Mouse (Mus musculus) T-helper 17 cell (primary cell): ENCODE data around the gene Kank4.
"Not testable (repeated sequence)": the region's sequence is repeated elsewhere in the genome, so short reads cannot be mapped to it uniquely, and the experiment has no call there.

Experiments used
- in situ Hi-C, 2 experiments: fragments of 300-600 bp; cut with MboI, MseI; formaldehyde crosslinking; loops; 1 replicate in 1 of 2; 2 replicates in 1 of 2; pipeline ENCODE4 v1.15.1; 2025; ENCODE audit warnings: high pct_unique_total_duplicates in 2 of 2

Kank4 gene

DNA sequence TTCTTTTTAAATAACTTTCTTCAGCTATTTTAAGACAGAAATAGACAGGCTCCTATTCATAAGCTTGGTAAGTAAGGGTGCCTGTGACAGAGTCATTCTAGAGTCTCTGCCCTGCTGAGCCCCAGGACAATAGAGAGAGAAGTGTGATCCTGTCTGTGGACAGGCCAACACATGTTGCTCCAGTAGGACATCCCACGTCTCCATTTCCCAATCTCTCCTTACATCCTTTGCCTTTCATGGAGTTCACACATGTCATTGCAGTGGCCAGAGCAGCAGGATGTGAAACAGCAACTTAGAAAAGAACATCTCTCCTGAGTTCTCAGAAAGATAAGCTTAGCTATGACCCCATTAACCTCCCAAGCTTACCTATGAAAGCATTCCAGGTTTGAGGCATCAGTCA, 14.4 kb upstream of the Kank4 start:
- in situ Hi-C loops = no loop called here

DNA sequence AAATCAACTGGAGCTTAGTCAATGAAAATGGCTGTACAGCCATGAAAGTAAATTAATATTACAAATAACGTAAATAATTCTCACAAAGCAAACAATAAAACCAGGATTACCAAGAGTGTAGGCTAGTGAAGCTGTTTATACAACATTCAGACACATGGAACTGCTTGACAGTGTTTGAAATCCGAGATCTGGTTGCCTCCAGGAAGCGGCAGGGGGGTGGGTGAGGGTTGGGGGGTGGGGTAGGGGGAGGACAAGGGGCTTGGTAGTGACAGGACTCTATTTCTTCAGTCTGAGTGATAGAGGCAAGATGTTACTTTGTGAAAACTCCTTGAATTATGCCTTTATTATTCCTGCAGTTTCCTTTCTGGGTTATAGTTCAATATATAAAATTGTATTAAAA, 9.4 kb upstream of the Kank4 start:
- in situ Hi-C loops = no loop called here

DNA sequence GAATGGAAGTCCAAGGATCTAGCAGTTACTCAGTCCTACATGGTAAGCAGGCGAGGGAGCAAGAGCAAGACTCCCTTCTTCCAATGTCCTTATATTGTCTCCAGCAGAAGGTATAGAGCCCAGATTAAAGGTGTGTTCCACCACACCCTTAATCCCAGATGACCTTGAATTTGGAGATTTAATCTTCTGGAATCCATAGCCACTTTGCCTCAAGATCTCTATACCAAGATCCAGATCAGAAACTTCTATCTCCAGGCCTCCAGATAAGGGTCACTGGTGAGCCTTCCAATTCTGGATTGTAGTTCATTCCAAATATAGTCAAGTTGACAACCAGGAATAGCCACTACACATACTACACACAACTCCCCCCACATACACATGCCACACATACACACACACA, 6.4 kb upstream of the Kank4 start, which contains the start of gene I0C0044D17Rik:
Gene I0C0044D17Rik, minus strand, starts transcription at position 101 of the 400 bp plus-strand sequence.
- in situ Hi-C loops = not testable (repeated sequence)

DNA sequence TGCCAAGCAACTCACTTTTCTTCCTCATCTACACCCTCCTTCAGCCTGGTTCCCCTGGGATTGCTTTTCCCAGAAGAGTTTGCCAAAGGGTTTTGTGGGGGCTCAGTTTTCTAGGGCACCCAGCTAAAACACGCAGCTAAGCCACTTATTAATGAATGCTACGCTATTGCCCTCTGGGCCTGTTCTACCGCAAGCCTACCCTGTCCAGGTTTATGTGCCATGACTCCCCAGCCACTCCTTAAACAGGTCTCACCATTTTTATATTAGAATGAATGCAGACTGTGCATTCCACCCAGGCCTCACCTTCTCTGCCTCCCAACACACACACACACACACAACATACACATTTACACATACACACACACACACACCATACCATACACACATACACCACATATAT, 5.7 kb upstream of the Kank4 start:
- in situ Hi-C loops = no loop called here

DNA sequence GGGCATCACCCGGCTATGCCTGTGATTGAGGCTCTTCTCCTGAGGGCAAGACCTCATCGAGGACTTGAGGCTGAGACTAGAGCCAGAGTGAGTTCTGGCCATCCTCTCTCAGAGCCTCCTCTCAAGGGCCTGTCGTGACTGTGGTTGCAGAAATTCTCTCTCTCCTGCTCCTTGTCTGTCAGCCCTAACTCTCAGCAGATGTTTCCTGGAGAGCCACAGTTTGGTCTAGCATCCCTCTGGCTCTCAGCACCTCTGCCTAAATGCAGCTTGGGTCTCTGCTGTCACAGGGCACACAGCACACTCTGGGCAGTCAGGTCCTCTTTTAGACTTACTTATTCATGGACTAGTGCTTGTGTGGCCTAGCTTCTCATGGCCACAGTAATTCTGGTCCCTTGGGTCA, 5.1 kb upstream of the Kank4 start:
- in situ Hi-C loops = no loop called here

DNA sequence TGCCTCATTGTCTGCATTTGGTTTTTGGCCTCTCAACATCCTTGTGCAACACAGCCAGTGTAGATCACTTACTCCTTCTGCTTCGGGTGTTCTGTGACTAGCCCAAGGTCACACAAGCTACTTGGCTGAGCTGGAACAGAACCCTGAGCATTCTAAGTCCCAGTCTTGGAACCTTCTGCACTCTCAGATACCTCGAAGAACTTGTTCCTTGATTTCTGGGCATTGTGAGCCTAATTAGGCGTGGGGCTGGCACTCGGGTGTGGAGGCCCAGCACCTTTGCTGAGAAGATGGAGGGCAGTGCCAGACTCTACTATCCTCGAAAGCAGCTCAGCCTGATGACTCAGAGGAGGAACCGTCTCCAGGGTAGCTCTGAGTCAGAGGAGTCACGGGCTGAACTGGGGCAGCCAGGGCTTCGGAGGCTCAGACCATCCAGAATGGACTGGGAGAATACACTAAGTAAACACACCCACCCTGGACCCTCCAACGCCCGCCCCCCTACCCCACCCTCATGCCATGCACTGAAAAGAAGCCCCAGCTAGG, 1.9 kb upstream of the Kank4 start:
- in situ Hi-C loops = no loop called here

DNA sequence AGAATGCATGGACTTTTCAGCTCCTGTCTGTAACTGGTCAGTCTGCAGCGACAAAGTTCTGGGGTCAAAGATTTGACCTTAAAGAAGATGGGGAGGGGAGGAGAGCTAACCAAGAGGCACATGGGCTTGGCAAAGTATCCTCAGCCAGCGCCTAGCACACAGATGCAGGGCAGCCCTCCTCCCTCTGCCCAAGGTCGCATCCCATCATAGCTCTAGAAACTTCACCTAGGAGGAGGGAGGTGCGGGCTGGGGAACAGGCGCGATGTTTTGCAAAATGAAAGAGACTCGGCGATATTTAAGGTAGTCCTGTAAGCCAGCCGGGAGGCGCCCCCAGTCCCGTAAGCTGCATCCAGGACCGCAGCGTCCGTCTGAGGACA, 542 bp downstream of the Kank4 start:
- in situ Hi-C loops = no loop called here

DNA sequence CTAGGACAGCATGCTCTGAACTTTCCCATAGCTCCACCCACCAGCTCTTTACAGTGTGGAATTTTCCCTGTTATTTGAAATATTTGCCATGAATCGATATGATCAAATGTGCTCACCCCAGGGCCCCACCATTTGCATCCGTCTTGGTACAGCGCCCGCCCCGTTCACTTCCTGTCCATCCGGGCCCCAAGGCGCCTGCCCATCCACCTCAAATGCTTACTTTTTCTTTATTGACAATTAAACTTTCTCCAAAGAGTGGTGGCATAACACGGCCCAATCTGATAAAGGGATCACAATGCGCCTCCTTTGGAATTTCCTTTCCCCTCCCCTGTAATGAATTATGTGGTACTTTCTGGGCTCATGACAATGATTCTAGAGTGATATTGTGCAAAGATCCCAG, 11.0 kb downstream of the Kank4 start:
- in situ Hi-C loops = no loop called here

DNA sequence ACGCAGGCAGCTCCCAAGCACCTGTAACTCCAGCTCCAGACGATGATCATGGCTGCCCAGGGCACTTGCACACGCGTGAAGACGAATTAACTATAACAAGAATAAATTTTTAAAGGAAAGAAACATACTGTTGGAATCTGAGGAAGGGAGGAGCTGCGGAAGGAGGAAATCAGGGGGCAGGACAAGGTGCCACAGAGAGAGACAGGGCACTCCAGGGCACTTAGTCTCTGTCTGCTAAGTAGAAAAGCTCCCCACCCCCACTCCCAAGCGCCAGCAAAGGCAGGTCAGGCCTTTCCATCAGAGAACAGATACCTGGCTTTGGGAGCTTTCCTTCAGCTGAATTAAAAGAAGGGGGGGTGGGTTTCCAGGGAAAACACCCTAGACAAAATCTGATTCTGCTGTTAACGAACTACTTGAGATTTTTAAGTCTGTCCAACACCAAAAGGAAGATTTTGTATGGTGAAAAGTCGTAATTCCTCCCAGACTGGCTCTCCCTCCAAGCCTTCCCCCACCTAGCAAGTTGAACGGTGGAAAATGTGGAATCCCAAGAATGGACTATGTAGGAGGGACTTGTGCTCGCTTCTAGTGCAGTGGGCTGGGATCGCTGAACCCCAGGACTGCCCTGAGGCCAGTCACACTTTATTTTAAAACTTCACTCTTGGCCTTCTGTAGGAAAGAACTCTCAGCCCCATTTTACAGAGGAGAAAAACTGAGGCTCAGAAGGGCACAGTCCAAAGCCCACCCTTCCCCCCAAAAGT, 11.9 kb downstream of the Kank4 start:
- in situ Hi-C loops = no loop called here

DNA sequence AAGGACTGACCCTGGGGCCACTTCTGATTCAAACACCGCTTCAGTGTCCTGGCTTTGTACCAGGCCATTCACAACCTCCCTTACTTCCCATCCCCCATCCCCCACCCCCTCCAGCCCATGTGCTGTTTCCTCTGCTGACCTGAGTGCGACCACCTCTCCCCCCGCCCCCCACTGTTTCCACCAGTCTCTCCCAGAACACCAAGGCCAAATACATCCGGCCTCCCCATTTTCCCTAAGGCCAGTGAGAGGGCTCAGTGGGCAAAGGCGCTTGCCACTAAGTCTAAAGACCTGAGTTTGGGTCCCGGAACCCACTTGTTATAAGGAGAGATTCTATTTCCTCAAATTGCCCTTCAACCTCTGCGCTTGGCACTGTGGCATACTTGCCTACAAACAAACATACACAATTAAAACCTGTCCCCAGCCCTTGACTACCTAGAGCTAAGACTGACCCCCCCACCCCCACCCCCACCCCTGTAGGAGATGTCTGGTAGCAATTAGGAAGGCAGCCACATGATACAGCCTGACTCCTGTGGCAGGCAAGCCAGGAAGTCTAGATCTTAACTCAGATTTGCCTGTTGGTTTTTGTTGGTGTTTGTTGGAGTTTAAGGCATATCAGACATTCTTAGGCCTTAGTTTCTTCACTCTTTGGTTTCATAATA, 12.7 kb downstream of the Kank4 start:
- in situ Hi-C loops = no loop called here

DNA sequence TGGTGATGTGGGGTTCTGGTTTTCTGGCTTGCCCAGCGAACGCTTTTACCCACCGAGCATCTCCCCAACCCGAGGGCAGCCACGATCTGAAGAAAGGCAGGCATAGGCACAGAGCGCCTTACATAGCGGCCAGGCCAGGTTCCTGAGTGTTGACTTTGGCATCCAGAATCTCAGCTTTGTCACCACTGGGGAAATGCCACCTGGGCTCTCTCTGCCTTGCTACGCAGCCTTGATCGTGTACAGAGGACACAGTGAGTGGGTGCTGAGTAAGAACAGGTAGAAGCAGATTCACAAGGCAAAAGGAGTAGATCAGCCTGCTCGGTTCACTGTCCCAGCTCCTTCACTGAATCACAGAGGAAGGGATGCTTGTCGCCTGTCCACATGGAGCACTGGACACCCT, 15.6 kb downstream of the Kank4 start:
- in situ Hi-C loops = no loop called here

DNA sequence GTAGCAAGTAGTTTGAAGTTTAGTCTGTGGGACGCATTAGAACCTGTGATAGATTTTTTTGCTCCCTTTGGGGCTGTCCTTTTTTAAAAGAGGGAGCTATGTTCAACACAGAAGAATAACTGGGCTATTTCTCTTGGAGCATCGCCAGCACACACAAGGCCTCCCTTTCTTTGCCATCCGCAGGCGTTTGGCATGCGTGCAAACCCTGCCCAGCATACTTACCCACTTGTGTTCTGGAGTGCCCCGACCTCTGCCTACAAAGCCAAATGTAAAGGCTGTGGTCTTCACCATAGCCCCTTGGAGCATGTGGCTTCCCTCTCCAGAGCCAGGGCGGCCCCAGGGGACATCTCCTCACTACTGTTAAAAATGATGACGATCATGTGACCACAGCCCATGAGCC, 16.5 kb downstream of the Kank4 start:
- in situ Hi-C loops = no loop called here

DNA sequence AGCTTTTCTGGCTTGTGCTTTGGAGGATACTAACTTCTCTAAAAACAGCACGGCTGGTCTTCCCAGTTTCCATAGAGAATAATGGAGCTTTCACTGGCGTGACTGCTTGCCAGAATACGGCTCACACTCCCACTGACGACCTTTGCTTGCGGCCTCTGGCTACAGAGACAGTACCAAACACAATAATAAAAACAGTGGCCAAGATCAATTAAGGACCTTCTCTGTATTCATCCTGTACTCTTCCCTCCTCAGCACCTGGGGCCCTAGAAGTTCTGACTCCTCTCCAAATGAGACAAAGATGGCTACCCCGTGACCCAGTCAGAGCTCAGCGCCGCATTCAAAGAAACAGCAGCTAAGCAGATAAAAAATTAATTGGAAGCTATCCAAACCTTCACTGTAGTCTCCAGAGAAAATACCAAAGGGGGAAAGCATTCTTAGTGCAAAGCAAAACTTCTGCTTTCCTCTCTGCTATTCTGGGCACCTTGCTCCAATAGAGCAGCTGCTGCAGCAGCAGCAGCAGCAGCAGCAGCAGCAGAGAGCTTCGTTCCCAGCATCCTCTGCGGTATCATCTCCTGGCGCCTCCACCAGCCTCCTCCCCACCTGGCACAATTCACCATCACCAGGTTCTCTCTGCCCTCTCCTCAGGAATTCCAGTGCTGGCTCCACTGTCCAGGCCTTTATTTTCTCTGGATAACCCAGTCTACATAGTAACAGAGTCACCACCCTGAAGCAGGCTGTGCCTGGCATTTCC, 20.6 kb downstream of the Kank4 start:
- in situ Hi-C loops = no loop called here

DNA sequence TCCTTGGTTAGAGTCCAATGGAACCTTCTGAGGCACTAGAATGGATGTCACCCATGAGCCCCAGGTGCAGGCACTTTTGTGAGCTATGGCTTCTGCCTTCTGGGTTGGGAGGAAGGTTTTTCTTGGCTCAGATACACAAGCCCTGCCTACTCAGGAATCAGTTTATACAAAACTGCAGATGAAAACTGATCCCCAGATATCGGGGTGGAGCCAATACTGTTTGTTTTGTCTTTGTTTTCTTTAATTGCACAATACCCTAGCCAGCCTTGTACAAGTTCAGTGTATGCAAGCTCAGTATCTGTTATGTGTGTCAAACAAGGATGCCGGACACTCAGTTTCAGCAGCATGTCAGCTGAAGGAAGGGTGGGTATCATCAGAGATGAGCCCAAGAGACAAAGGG, 22.1 kb downstream of the Kank4 start:
- in situ Hi-C loops = no loop called here

DNA sequence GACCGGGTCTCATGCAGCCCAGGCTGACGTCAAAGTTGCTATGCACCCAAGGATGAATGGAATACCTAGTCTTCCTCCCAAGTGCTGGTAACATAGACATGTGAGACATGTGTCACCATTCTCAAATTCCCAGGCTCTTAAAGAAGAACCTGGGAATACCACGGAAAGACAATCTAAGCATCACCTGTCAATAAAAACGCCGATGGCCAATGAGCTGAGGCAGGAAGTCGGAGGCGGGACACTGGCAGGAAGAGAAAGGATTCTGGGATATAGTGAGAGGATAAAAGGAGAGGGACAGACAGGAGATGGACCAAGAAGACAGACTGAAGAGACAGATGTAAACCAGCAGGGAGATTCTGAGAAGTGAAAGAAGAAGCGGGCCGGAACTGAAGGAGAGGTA, 23.9 kb downstream of the Kank4 start:
- in situ Hi-C loops = no loop called here

DNA sequence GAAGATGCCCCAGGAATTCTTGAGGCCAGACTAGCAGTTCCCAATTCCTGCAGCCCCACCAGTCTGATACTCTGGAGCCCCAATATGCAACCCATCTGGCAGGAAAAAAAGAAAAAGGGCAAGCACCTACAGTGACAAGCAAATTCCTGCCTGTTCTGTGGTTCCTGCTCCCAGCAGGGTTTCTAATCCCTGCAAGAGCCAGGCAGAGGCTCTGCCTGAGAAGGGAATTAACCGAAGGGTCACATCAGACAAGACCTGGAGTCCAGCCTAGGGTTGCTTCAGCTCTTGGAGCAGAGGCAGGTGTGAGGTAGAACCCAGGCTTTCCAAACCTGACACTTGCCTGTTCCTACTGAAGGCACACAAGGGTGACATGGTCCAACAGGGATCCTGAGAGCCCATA, 26.6 kb downstream of the Kank4 start:
- in situ Hi-C loops = no loop called here

DNA sequence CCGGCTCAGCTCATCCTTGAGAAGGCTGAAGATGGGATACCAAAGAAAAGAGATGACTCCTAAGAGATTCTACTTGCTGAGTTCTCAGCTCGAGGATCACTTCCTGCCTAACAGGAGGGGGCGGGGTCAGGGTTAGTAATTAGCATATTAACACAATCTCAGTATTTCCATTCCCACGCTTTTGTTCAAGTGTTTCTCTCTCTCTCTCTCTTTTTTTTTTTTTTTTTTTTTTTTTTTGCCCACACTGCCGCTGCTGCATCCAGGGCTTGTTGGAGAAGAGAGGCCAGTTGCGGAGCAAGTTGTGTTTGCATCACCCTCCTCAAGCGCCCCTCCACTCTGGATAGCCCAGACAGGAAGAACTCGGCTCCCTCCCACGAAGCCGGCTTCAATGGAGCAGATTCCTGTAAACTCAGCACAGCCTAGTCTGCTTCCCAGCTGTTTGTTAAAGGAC, 27.5 kb downstream of the Kank4 start:
- in situ Hi-C loops = loop anchor here in 1 of 2 experiments (10.0 kb wide), 1 partner anchor 1385 kb away; no protein-coding TSS in a partner anchor

DNA sequence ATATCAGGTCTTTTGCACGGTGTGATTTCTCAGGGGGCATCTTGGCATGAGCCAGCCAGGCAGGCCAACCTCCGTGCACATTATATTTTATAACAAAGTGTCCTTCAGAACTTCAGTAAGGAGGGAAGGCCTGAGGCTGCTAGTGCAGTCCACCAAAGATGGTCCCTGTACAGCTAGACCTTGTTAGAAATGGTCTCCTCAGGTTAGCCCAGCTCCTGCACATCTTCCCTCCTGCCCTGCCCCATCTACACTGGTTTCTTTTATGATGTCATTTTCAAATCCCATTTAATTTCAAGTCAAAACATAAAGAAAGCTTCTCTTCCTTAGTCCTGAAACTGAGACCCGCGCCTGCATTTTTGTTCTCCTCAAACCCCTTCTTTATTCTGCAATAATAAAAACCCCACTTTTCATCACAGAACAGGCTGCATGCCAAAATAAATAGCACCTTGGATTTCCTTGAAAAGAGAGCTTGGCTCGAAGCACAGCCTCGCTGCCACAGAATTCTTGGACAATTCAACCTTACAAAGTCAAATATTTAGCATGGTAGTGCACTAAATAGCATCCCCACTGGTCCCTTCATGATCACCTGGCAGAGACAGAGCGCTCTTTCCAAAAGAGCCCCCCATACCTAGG, 28.1 kb downstream of the Kank4 start:
- in situ Hi-C loops = loop anchor here in 1 of 2 experiments (10.0 kb wide), 1 partner anchor 1384 kb away; no protein-coding TSS in a partner anchor

DNA sequence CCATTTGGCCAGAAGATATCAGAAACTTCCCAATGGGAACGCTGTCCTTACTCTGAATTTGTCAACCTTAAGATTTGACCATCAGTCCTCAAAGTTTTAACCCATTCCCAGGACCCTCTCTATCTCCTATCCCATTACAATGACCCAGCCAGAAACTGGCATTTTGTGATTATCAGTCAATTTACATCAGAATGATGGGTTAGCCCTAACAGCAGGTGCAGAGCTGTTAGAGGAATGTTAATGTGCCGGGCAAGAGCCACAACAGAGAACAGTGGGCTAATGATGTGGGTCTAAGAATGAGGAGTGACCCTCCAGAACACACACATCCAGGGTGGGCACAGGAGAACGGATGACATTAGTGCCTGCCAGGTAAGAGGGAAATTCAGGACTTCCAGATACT, 31.1 kb downstream of the Kank4 start:
- in situ Hi-C loops = loop anchor here in 1 of 2 experiments (10.0 kb wide), 1 partner anchor 1381 kb away; no protein-coding TSS in a partner anchor

DNA sequence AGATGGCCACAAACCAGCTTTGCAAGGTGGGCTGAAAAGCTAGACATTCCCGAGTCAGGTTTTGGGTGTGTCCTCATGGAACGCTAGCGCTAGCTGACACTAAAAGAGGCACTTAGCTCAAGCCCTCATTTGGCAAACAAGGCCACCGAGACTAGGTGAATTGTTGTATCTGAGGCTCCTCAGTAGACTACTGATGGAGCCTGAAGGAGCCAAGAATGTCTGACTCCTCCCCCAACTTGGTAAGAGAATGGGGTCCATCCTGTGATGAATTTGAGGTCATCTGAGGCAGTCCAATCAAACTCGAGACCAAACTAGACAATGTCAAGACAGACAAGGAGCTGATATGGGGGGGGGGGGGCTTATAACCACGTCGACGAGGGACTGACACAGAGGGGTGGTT, 31.5 kb downstream of the Kank4 start:
- in situ Hi-C loops = loop anchor here in 1 of 2 experiments (10.0 kb wide), 1 partner anchor 1381 kb away; no protein-coding TSS in a partner anchor

DNA sequence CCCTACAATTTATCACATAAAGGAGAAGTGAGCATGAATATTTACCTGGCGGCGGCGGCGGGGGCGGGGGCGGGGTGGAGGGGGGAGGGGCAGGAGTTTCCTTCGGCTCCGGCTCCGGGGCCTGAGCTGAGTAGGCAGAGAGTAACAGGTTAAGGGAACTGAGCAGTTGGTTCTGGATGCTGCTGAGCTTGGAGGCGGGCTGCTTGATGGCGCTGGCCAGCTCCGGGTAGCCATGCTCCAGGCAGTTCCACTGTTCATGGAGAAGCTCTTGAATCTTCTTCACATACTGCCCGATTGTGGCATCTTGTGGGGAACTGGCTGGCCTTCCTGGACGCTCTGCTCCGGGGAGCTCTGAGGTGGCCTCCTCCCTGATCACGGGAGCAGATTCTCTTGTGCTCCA, 39.1 kb downstream of the Kank4 start:
- in situ Hi-C loops = no loop called here
